Mouse (Mus musculus): ENCODE measurements at regions not wholly inside any gene's neighbourhood (a gene's known extent, or its start where the extent isn't known, plus 50 kb on each side); places are given as distances from the start of the nearest gene placed in this dataset.

GRCm38 (mm10) chr3:148413027-148413426 lies 577.3 kb downstream of the Adgrl2 start:
- no peak for DNase-seq
- no peak for TF ChIP-seq CTCF (IDR thresholded peaks at IDR 0.05; ENCODE audit: insufficient read depth, low read length)
- TF ChIP-seq POLR2A (IDR thresholded peaks at IDR 0.05; ENCODE audit: borderline replicate concordance, extremely low read depth, low read depth, low read length), result no peak
- WGBS, result 54% methylated on average over 1 of the region's 1 CpGs
- Histone ChIP-seq H3K4me1 (ENCODE audit: control insufficient read depth, insufficient read depth, low read length) (no peaks in the 10 kb centered on the region), H3K4me3 (replicated peaks; ENCODE audit: extremely low read depth, low read depth, low read length) (no peak overlapping the region)

GRCm38 (mm10) chr3:148412191-148412590 lies 578.2 kb downstream of the Adgrl2 start:
- WGBS, result 55% methylated on average over 1 of the region's 1 CpGs
- H3K4me3 ChIP-seq (replicated peaks; ENCODE audit: extremely low read depth, low read depth, low read length), result no peak overlapping the region
- H3K4me1 ChIP-seq (ENCODE audit: control insufficient read depth, insufficient read depth, low read length), result no peaks in the 10 kb centered on the region
- TF ChIP-seq POLR2A (IDR thresholded peaks at IDR 0.05; ENCODE audit: borderline replicate concordance, extremely low read depth, low read depth, low read length) (no peak), CTCF (IDR thresholded peaks at IDR 0.05; ENCODE audit: insufficient read depth, low read length) (no peak)
- no peak for DNase-seq

GRCm38 (mm10) chr3:148398349-148398748 lies 592.0 kb downstream of the Adgrl2 start:
- Histone ChIP-seq H3K4me3 (replicated peaks; ENCODE audit: extremely low read depth, low read depth, low read length) (no peak overlapping the region), H3K4me1 (ENCODE audit: control insufficient read depth, insufficient read depth, low read length) (no peaks in the 10 kb centered on the region)
- no peak for DNase-seq
- WGBS, result 59% methylated on average over 7 of the region's 7 CpGs
- TF ChIP-seq CTCF (IDR thresholded peaks at IDR 0.05; ENCODE audit: insufficient read depth, low read length), result no peak

GRCm38 (mm10) chr3:148387550-148387949 lies 602.8 kb downstream of the Adgrl2 start:
- Histone ChIP-seq H3K4me1 (ENCODE audit: control insufficient read depth, insufficient read depth, low read length) (no peaks in the 10 kb centered on the region), H3K4me3 (replicated peaks; ENCODE audit: extremely low read depth, low read depth, low read length) (no peak overlapping the region)
- 43% methylated on average over 6 of the region's 6 CpGs for WGBS
- TF ChIP-seq POLR2A (IDR thresholded peaks at IDR 0.05; ENCODE audit: borderline replicate concordance, extremely low read depth, low read depth, low read length) (no peak), CTCF (IDR thresholded peaks at IDR 0.05; ENCODE audit: insufficient read depth, low read length) (no peak)
- no peak for DNase-seq

- DNase-seq, result no peak
- Histone ChIP-seq H3K4me3 (replicated peaks; ENCODE audit: extremely low read depth, low read depth, low read length) (no peak overlapping the region), H3K4me1 (ENCODE audit: control insufficient read depth, insufficient read depth, low read length) (no peaks in the 10 kb centered on the region)
- TF ChIP-seq CTCF (IDR thresholded peaks at IDR 0.05; ENCODE audit: insufficient read depth, low read length), result no peak
- TF ChIP-seq POLR2A (IDR thresholded peaks at IDR 0.05; ENCODE audit: borderline replicate concordance, extremely low read depth, low read depth, low read length), result no peak
- 97% methylated on average over 7 of the region's 7 CpGs for WGBS
Observed at GRCm38 (mm10) chr3:148385712-148386111, 604.6 kb downstream of the Adgrl2 start.

GRCm38 (mm10) chr3:148381057-148381456 lies 609.3 kb downstream of the Adgrl2 start:
- DNase-seq, result no peak
- H3K4me1 ChIP-seq (ENCODE audit: control insufficient read depth, insufficient read depth, low read length), result no peaks in the 10 kb centered on the region
- WGBS, result 98% methylated on average over 1 of the region's 1 CpGs
- no peak for TF ChIP-seq CTCF (IDR thresholded peaks at IDR 0.05; ENCODE audit: insufficient read depth, low read length)
- no peak for TF ChIP-seq POLR2A (IDR thresholded peaks at IDR 0.05; ENCODE audit: borderline replicate concordance, extremely low read depth, low read depth, low read length)
- no peak overlapping the region for H3K4me3 ChIP-seq (replicated peaks; ENCODE audit: extremely low read depth, low read depth, low read length)

GRCm38 (mm10) chr3:148363331-148363730 lies 627.0 kb downstream of the Adgrl2 start:
- no peak for TF ChIP-seq POLR2A (IDR thresholded peaks at IDR 0.05; ENCODE audit: borderline replicate concordance, extremely low read depth, low read depth, low read length)
- no peak for TF ChIP-seq CTCF (IDR thresholded peaks at IDR 0.05; ENCODE audit: insufficient read depth, low read length)
- DNase-seq, result no peak
- WGBS, result 82% methylated on average over 5 of the region's 5 CpGs
- no peaks in the 10 kb centered on the region; the same call in 1 of the 2 replicates for H3K4me1 ChIP-seq (ENCODE audit: control insufficient read depth, insufficient read depth, low read length)
- H3K4me3 ChIP-seq (replicated peaks; ENCODE audit: extremely low read depth, low read depth, low read length), result no peak overlapping the region

GRCm38 (mm10) chr3:148362453-148362864 lies 627.9 kb downstream of the Adgrl2 start:
- TF ChIP-seq CTCF (IDR thresholded peaks at IDR 0.05; ENCODE audit: insufficient read depth, low read length) (no peak), POLR2A (IDR thresholded peaks at IDR 0.05; ENCODE audit: borderline replicate concordance, extremely low read depth, low read depth, low read length) (no peak)
- H3K4me1 ChIP-seq (ENCODE audit: control insufficient read depth, insufficient read depth, low read length), result no peaks in the 10 kb centered on the region; the same call in 1 of the 2 replicates
- H3K4me3 ChIP-seq (replicated peaks; ENCODE audit: extremely low read depth, low read depth, low read length), result no peak overlapping the region
- DNase-seq, result no peak
- 30% methylated on average over 2 of the region's 2 CpGs for WGBS

GRCm38 (mm10) chr3:148343633-148344361 lies 646.6 kb downstream of the Adgrl2 start:
- TF ChIP-seq CTCF (IDR thresholded peaks at IDR 0.05; ENCODE audit: insufficient read depth, low read length), result no peak
- no peak for TF ChIP-seq POLR2A (IDR thresholded peaks at IDR 0.05; ENCODE audit: borderline replicate concordance, extremely low read depth, low read depth, low read length)
- peak; percentile 37 for DNase-seq
- 19% methylated on average over 10 of the region's 10 CpGs for WGBS
- H3K4me1 ChIP-seq (ENCODE audit: control insufficient read depth, insufficient read depth, low read length), result peaks cover 8% of the 10 kb centered on the region
- no peak overlapping the region for H3K4me3 ChIP-seq (replicated peaks; ENCODE audit: extremely low read depth, low read depth, low read length)

GRCm38 (mm10) chr3:148343256-148343632 lies 647.1 kb downstream of the Adgrl2 start:
- no peak for DNase-seq
- no peak overlapping the region for H3K4me3 ChIP-seq (replicated peaks; ENCODE audit: extremely low read depth, low read depth, low read length)
- peaks cover 8% of the 10 kb centered on the region for H3K4me1 ChIP-seq (ENCODE audit: control insufficient read depth, insufficient read depth, low read length)
- 16% methylated on average over 3 of the region's 3 CpGs for WGBS
- TF ChIP-seq CTCF (IDR thresholded peaks at IDR 0.05; ENCODE audit: insufficient read depth, low read length) (no peak), POLR2A (IDR thresholded peaks at IDR 0.05; ENCODE audit: borderline replicate concordance, extremely low read depth, low read depth, low read length) (no peak)
